Mouse (Mus musculus): ENCODE measurements around the gene Neurod2. TPM values are rescaled to one million over a fixed set of nuclear protein-coding genes. Genes with fewer than 3 reads are reported as not detected.
A peak's percentile ranks its signal among the peaks of the same experiment; 100 is the strongest.

Gene Neurod2
- total and polyA plus RNA-seq, 3 experiments, result 0.05 TPM; not detected in 2

- no peaks in the 10 kb centered on the region for H3K4me1 ChIP-seq (ENCODE audit: insufficient read depth, low read depth, low read length)
- no peak for TF ChIP-seq TAL1 (conservative IDR thresholded peaks at IDR 0.05; ENCODE audit: low read depth, low read length)
- no peak for TF ChIP-seq CTCF (IDR thresholded peaks at IDR 0.05; ENCODE audit: low read depth, low read length)
- no peak for TF ChIP-seq POLR2AphosphoS5 (IDR thresholded peaks at IDR 0.05; ENCODE audit: insufficient replicate concordance, low read depth, low read length)
- ATAC-seq (ENCODE audit: extremely low read depth, insufficient number of reproducible peaks, low FRiP score, poor library complexity, severe bottlenecking) (no peak), DNase-seq (ENCODE audit: low spot score) (no peak)
- no peak overlapping the region for H3K4me3 ChIP-seq (ENCODE audit: low read depth, low read length)
- H3K36me3 ChIP-seq (replicated peaks), result no peaks in the 10 kb centered on the region
- H3K27me3 ChIP-seq (ENCODE audit: insufficient read depth, low read length), result peaks cover 33% of the 10 kb centered on the region
- no peaks in the 10 kb centered on the region for H3K9me3 ChIP-seq (replicated peaks)
Measured at GRCm38 (mm10) chr11:98317479-98317878, 12.0 kb downstream of the Neurod2 start.

- Histone ChIP-seq H3K9me3 (replicated peaks) (no peaks in the 10 kb centered on the region), H3K4me3 (ENCODE audit: low read depth, low read length) (no peak overlapping the region), H3K4me1 (ENCODE audit: insufficient read depth, low read depth, low read length) (no peaks in the 10 kb centered on the region), H3K27me3 (ENCODE audit: insufficient read depth, low read length) (peaks cover 15% of the 10 kb centered on the region), H3K36me3 (replicated peaks) (no peaks in the 10 kb centered on the region)
- DNase-seq (ENCODE audit: low spot score) (peak; percentile 51), ATAC-seq (ENCODE audit: extremely low read depth, insufficient number of reproducible peaks, low FRiP score, poor library complexity, severe bottlenecking) (no peak)
- no peak for TF ChIP-seq GATA2 (IDR thresholded peaks at IDR 0.05; ENCODE audit: borderline replicate concordance, low read depth, low read length)
- TF ChIP-seq TAL1 (conservative IDR thresholded peaks at IDR 0.05; ENCODE audit: low read depth, low read length), result no peak
- no peak for TF ChIP-seq GATA1 (IDR thresholded peaks at IDR 0.05; ENCODE audit: borderline replicate concordance, low read length)
- TF ChIP-seq POLR2AphosphoS5 (IDR thresholded peaks at IDR 0.05; ENCODE audit: insufficient replicate concordance, low read depth, low read length), result no peak
- TF ChIP-seq CTCF (IDR thresholded peaks at IDR 0.05; ENCODE audit: low read depth, low read length), result no peak
Measured at GRCm38 (mm10) chr11:98313790-98314323, 15.6 kb downstream of the Neurod2 start.

- DNase-seq (ENCODE audit: low spot score) (no peak), ATAC-seq (ENCODE audit: extremely low read depth, insufficient number of reproducible peaks, low FRiP score, poor library complexity, severe bottlenecking) (no peak)
- Histone ChIP-seq H3K4me3 (ENCODE audit: low read depth, low read length) (no peak overlapping the region), H3K9me3 (replicated peaks) (no peaks in the 10 kb centered on the region), H3K27me3 (ENCODE audit: insufficient read depth, low read length) (peaks cover 38% of the 10 kb centered on the region), H3K4me1 (ENCODE audit: insufficient read depth, low read depth, low read length) (peaks cover 9% of the 10 kb centered on the region; the same call in 1 of the 2 replicates), H3K36me3 (replicated peaks) (no peaks in the 10 kb centered on the region)
- TF ChIP-seq TAL1 (conservative IDR thresholded peaks at IDR 0.05; ENCODE audit: low read depth, low read length) (no peak), CTCF (IDR thresholded peaks at IDR 0.05; ENCODE audit: low read depth, low read length) (no peak), GATA1 (IDR thresholded peaks at IDR 0.05; ENCODE audit: borderline replicate concordance, low read length) (no peak), GATA2 (IDR thresholded peaks at IDR 0.05; ENCODE audit: borderline replicate concordance, low read depth, low read length) (no peak), POLR2AphosphoS5 (IDR thresholded peaks at IDR 0.05; ENCODE audit: insufficient replicate concordance, low read depth, low read length) (no peak)
Measured at GRCm38 (mm10) chr11:98298484-98299205, 30.8 kb downstream of the Neurod2 start.

- DNase-seq (ENCODE audit: low spot score) (no peak), ATAC-seq (ENCODE audit: extremely low read depth, insufficient number of reproducible peaks, low FRiP score, poor library complexity, severe bottlenecking) (no peak)
- Histone ChIP-seq H3K4me3 (ENCODE audit: low read depth, low read length) (no peak overlapping the region), H3K9me3 (replicated peaks) (no peaks in the 10 kb centered on the region), H3K27me3 (ENCODE audit: insufficient read depth, low read length) (peaks cover 42% of the 10 kb centered on the region), H3K36me3 (replicated peaks) (no peaks in the 10 kb centered on the region), H3K4me1 (ENCODE audit: insufficient read depth, low read depth, low read length) (peaks cover 9% of the 10 kb centered on the region; the same call in 1 of the 2 replicates)
- no peak for TF ChIP-seq CTCF (IDR thresholded peaks at IDR 0.05; ENCODE audit: low read depth, low read length)
- no peak for TF ChIP-seq POLR2AphosphoS5 (IDR thresholded peaks at IDR 0.05; ENCODE audit: insufficient replicate concordance, low read depth, low read length)
- TF ChIP-seq GATA1 (IDR thresholded peaks at IDR 0.05; ENCODE audit: borderline replicate concordance, low read length), result no peak
- no peak for TF ChIP-seq GATA2 (IDR thresholded peaks at IDR 0.05; ENCODE audit: borderline replicate concordance, low read depth, low read length)
- no peak for TF ChIP-seq TAL1 (conservative IDR thresholded peaks at IDR 0.05; ENCODE audit: low read depth, low read length)
Measured at GRCm38 (mm10) chr11:98297778-98298177, 31.7 kb downstream of the Neurod2 start.

- no peak overlapping the region for H3K4me3 ChIP-seq (ENCODE audit: low read depth, low read length)
- TF ChIP-seq GATA2 (IDR thresholded peaks at IDR 0.05; ENCODE audit: borderline replicate concordance, low read depth, low read length), result no peak
- no peak for TF ChIP-seq GATA1 (IDR thresholded peaks at IDR 0.05; ENCODE audit: borderline replicate concordance, low read length)
- no peak for TF ChIP-seq CTCF (IDR thresholded peaks at IDR 0.05; ENCODE audit: low read depth, low read length)
- no peak for TF ChIP-seq TAL1 (conservative IDR thresholded peaks at IDR 0.05; ENCODE audit: low read depth, low read length)
- no peak for TF ChIP-seq POLR2AphosphoS5 (IDR thresholded peaks at IDR 0.05; ENCODE audit: insufficient replicate concordance, low read depth, low read length)
- no peaks in the 10 kb centered on the region for H3K36me3 ChIP-seq (replicated peaks)
- no peaks in the 10 kb centered on the region for H3K9me3 ChIP-seq (replicated peaks)
- peaks cover 42% of the 10 kb centered on the region for H3K27me3 ChIP-seq (ENCODE audit: insufficient read depth, low read length)
- peaks cover 9% of the 10 kb centered on the region; the same call in 1 of the 2 replicates for H3K4me1 ChIP-seq (ENCODE audit: insufficient read depth, low read depth, low read length)
- DNase-seq (ENCODE audit: low spot score) (no peak), ATAC-seq (ENCODE audit: extremely low read depth, insufficient number of reproducible peaks, low FRiP score, poor library complexity, severe bottlenecking) (no peak)
Measured at GRCm38 (mm10) chr11:98296916-98297315, 32.5 kb downstream of the Neurod2 start.

- Histone ChIP-seq H3K36me3 (replicated peaks) (no peaks in the 10 kb centered on the region), H3K27me3 (ENCODE audit: insufficient read depth, low read length) (peaks cover 42% of the 10 kb centered on the region), H3K4me3 (ENCODE audit: low read depth, low read length) (no peak overlapping the region), H3K4me1 (ENCODE audit: insufficient read depth, low read depth, low read length) (peaks cover 9% of the 10 kb centered on the region; the same call in 1 of the 2 replicates), H3K9me3 (replicated peaks) (no peaks in the 10 kb centered on the region)
- ATAC-seq (ENCODE audit: extremely low read depth, insufficient number of reproducible peaks, low FRiP score, poor library complexity, severe bottlenecking), result no peak
- TF ChIP-seq GATA2 (IDR thresholded peaks at IDR 0.05; ENCODE audit: borderline replicate concordance, low read depth, low read length) (no peak), CTCF (IDR thresholded peaks at IDR 0.05; ENCODE audit: low read depth, low read length) (0 out of 2 replicates have a peak, but pooled peaks have one; percentile 8)
- peak; percentile 35 for DNase-seq (ENCODE audit: low spot score)
Measured at GRCm38 (mm10) chr11:98296277-98296676, 33.2 kb downstream of the Neurod2 start.
